Mouse (Mus musculus) hindbrain, embryonic 15.5 days (tissue): ENCODE results near the gene Dst. TPM values are rescaled to one million over a fixed set of nuclear protein-coding genes. Genes with fewer than 3 reads are reported as not detected.

Experiments used
- ATAC-seq: fragments of 200-750 bp; cut with Nextera tagmentation; 2 replicates; pipeline ENCODE4 v1.8.0; 2017; ENCODE audit warnings: low read depth, moderate number of reproducible peaks, moderate TSS enrichment; ENCODE audit not compliant: low FRiP score
- H3K27ac ChIP-seq: fragments of 300-500 bp; sonication (generic); replicated peaks from 2 replicates; pipeline ENCODE4 v1.5.1; 2015; ENCODE audit warnings: mild to moderate bottlenecking, inconsistent platforms
- H3K27me3 ChIP-seq: fragments of 300-500 bp; sonication (generic); 2 replicates; pipeline ENCODE4 v1.6.1; 2015; ENCODE audit warnings: control low read depth, inconsistent platforms
- H3K36me3 ChIP-seq: fragments of 300-500 bp; sonication (generic); 2 replicates; pipeline ENCODE4 v1.6.1; 2015; ENCODE audit warnings: control low read depth, inconsistent platforms
- H3K4me1 ChIP-seq: fragments of 300-500 bp; sonication (generic); replicated peaks from 2 replicates; pipeline ENCODE4 v1.6.1; 2015; ENCODE audit warnings: control low read depth, inconsistent platforms
- H3K4me2 ChIP-seq: fragments of 300-500 bp; sonication (generic); 2 replicates; pipeline ENCODE4 v1.6.1; 2015; ENCODE audit warnings: moderate library complexity, mild to moderate bottlenecking, inconsistent platforms
- H3K4me3 ChIP-seq: fragments of 300-500 bp; sonication (generic); 2 replicates; pipeline ENCODE4 v1.5.1; 2015; ENCODE audit warnings: mild to moderate bottlenecking, inconsistent platforms
- H3K9ac ChIP-seq: fragments of 300-500 bp; sonication (generic); 2 replicates; pipeline ENCODE4 v1.6.1; 2015; ENCODE audit warnings: inconsistent platforms
- H3K9me3 ChIP-seq: fragments of 300-500 bp; sonication (generic); 2 replicates; pipeline ENCODE4 v1.6.1; 2016; ENCODE audit warnings: control low read depth, inconsistent platforms
- WGBS: fragments of 180-500 bp; shearing (Covaris S2); methylation state at CpG from one replicate; pipeline ENCODE4 v1.1.7; 2015; 5-methylcytosine and 5-hydroxymethylcytosine counted together
- polyA plus RNA-seq: library from polyadenylated mRNA; unstranded; fragments of >200 nt; fragmentation: Nextera tagmentation; extraction: Ambion mirVana; gene quantifications from 2 replicates; pipeline ENCODE4 v1.2.1, GENCODE M21; 2015

The Dst gene
- polyA plus RNA-seq, 1 experiment from 2014 or later, result 39.4 TPM

DNA sequence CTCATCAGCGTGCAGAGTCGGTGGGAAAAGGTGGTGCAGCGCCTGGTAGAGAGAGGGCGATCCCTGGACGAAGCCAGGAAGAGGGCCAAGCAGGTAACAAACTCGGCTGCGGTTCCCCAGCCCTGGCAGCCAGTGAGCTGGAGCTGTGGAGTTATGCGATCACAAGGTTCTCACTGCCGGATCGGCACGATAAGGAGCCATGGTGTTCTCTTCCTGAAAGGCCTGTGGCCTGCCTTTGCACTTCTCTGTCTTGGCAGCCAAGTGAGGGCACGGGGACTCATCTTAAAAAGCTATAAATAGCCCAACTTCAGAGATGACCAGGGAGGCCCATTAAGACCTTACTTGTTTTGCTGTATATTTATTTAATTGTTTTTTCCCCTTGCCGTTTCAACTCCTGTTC lies 367.8 kb downstream of the Dst start:
- WGBS, result 95% methylated on average over 13 of the region's 13 CpGs

DNA sequence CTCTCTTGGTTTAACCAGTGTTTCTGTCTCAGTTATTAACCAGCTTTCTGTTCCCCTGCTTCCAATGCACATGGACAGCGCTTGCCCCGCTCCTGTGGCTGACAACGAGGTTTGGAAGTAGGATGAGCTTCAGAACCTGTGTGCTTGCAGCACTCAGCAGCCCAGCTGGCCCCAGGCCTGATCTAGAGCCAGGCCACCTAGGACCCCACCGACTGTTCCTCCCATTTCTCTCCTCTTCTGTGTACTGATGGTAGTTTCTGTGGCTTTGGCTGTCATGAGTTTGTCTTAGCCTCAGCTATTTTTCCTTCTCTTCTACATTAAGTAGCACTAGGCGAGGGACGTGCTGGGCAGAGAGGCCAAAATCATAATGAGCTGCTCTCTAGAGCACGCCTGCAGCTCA lies 368.7 kb downstream of the Dst start:
- Histone ChIP-seq H3K4me2 (no peak overlapping the region), H3K27me3 (no peaks in the 10 kb centered on the region), H3K9me3 (no peaks in the 10 kb centered on the region), H3K4me1 (no peaks in the 10 kb centered on the region), H3K9ac (no peak overlapping the region), H3K36me3 (peaks cover 67% of the 10 kb centered on the region), H3K4me3 (no peak overlapping the region), H3K27ac (no peak overlapping the region)
- 92% methylated on average over 7 of the region's 7 CpGs for WGBS
- ATAC-seq, result no peak

More for the DNA sequence above, 367.8 kb downstream of the Dst start:
- H3K4me3 ChIP-seq, result no peak overlapping the region
- H3K27ac ChIP-seq, result no peak overlapping the region
- peaks cover 74% of the 10 kb centered on the region for H3K36me3 ChIP-seq
- H3K9ac ChIP-seq, result no peak overlapping the region
- H3K9me3 ChIP-seq, result no peaks in the 10 kb centered on the region
- no peaks in the 10 kb centered on the region for H3K27me3 ChIP-seq
- ATAC-seq, result no peak
- H3K4me1 ChIP-seq, result no peaks in the 10 kb centered on the region
- no peak overlapping the region for H3K4me2 ChIP-seq

DNA sequence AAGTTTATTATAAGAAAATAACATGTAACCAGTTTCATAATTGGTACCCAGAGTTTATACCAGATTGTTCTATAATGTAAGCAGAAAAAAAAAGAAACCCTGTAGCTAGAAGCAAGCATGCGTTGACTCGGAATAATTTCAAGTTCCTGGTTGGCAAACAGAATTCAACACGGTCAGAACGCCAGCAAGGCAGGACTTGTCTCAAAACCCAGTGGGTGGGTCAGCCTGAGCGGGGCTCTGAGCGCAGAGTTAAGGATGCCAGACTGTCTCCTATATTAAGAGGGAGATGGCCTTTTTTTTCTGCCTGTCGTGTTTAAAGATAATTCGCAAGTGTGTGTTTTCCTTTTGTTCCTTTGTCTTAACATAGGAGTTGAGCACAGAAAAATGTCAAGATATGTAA lies 369.2 kb downstream of the Dst start:
- no peak overlapping the region for H3K4me2 ChIP-seq
- no peak overlapping the region for H3K4me3 ChIP-seq
- H3K27me3 ChIP-seq, result no peaks in the 10 kb centered on the region
- peaks cover 65% of the 10 kb centered on the region for H3K36me3 ChIP-seq
- H3K27ac ChIP-seq, result no peak overlapping the region
- ATAC-seq, result no peak
- WGBS, result 80% methylated on average over 8 of the region's 8 CpGs
- no peak overlapping the region for H3K9ac ChIP-seq
- no peaks in the 10 kb centered on the region for H3K4me1 ChIP-seq
- H3K9me3 ChIP-seq, result no peaks in the 10 kb centered on the region

DNA sequence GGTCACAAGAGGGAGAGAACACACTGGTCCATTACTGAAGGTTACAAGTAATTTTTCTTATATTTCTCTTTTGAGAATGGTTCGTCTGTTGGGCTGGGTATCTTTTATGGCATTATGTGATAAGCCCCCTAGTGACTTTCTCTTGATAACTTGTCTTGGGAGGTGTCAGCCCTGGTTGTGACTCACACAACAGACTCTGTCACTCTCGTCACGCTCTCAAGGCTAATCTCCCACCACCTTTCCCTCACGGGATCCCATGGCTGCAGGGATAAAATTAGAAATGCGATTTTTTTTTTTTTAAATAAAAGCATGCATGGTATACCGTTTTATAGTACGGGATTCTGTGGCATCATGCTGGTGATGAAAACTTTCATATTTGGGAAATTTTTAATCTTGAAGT lies 375.5 kb downstream of the Dst start:
- WGBS, result 73% methylated on average over 7 of the region's 7 CpGs
- Histone ChIP-seq H3K4me3 (no peak overlapping the region), H3K9me3 (no peaks in the 10 kb centered on the region), H3K27me3 (no peaks in the 10 kb centered on the region), H3K36me3 (peaks cover 62% of the 10 kb centered on the region), H3K4me2 (no peak overlapping the region), H3K27ac (no peak overlapping the region), H3K9ac (no peak overlapping the region), H3K4me1 (no peaks in the 10 kb centered on the region)
- no peak for ATAC-seq

DNA sequence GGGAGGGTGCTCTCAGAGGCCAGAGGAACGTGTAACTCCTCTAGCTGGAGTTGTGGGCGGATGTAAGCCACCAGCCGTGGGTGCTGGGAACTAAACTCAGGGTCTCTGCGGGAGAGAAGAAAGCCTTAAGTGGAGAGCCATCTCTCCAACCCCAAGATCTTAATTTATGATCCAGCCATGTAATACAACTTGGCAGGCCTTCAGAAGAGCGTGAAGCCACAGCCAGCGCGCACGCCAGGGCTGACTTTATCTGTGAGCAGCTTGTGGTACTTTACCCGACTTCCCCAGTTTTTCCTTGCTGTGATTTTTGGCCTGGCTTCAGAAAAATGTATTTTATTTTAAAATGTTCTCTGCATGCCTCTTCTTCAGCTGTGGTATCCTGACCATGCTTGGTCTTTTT lies 377.0 kb downstream of the Dst start:
- H3K36me3 ChIP-seq, result peaks cover 70% of the 10 kb centered on the region
- 89% methylated on average over 9 of the region's 9 CpGs for WGBS

DNA sequence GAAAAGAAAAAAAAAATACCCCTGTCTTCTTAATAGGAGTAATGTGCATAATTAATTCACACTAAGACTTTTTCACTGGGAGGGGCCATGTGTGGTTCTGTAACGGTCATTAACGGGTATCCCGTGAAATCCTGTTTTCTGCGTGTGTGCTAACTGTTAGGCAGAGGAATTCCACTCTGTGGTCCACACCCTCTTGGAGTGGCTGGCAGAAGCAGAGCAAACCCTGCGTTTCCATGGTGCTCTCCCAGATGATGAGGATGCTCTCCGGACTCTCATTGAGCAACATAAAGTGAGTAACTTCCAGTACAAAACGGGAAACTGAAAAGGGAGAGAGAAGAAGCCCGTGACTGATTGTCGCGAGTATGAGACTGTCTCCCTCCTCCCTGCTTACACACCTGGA lies 379.7 kb downstream of the Dst start:
- H3K27ac ChIP-seq, result no peak overlapping the region
- H3K4me1 ChIP-seq, result no peaks in the 10 kb centered on the region
- H3K4me2 ChIP-seq, result no peak overlapping the region

More for the DNA sequence above, 377.0 kb downstream of the Dst start:
- Histone ChIP-seq H3K9ac (no peak overlapping the region), H3K9me3 (no peaks in the 10 kb centered on the region), H3K4me1 (no peaks in the 10 kb centered on the region), H3K27me3 (no peaks in the 10 kb centered on the region), H3K4me3 (no peak overlapping the region), H3K4me2 (no peak overlapping the region), H3K27ac (no peak overlapping the region)
- no peak for ATAC-seq

DNA sequence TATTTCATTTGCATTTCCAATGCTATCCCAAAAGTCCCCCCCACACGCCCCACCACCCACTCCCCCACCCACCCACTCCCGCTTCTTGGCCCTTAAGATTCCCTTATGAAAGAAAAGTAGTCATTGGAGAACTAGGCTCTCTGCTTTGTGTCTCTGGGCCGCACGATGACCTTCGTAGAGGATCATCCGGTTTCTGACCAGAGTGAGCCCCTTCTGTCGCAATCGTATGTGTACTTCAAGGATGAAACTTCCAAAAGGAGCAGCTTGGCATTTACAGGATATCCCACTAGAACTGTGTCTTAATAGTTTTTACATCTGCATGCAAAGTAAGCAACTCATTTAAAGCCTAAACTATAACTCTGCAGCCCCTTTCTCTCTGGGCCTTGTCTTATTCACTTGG lies 380.2 kb downstream of the Dst start:
- H3K9me3 ChIP-seq, result no peaks in the 10 kb centered on the region
- H3K4me3 ChIP-seq, result no peak overlapping the region
- no peaks in the 10 kb centered on the region for H3K4me1 ChIP-seq
- H3K4me2 ChIP-seq, result no peak overlapping the region
- no peak overlapping the region for H3K9ac ChIP-seq
- peaks cover 77% of the 10 kb centered on the region for H3K36me3 ChIP-seq
- no peak for ATAC-seq
- 94% methylated on average over 8 of the region's 8 CpGs for WGBS
- H3K27ac ChIP-seq, result no peak overlapping the region
- H3K27me3 ChIP-seq, result no peaks in the 10 kb centered on the region

More for the DNA sequence above, 379.7 kb downstream of the Dst start:
- Histone ChIP-seq H3K27me3 (no peaks in the 10 kb centered on the region), H3K9me3 (no peaks in the 10 kb centered on the region), H3K9ac (no peak overlapping the region), H3K36me3 (peaks cover 74% of the 10 kb centered on the region), H3K4me3 (no peak overlapping the region)
- ATAC-seq, result no peak
- 74% methylated on average over 10 of the region's 10 CpGs for WGBS

DNA sequence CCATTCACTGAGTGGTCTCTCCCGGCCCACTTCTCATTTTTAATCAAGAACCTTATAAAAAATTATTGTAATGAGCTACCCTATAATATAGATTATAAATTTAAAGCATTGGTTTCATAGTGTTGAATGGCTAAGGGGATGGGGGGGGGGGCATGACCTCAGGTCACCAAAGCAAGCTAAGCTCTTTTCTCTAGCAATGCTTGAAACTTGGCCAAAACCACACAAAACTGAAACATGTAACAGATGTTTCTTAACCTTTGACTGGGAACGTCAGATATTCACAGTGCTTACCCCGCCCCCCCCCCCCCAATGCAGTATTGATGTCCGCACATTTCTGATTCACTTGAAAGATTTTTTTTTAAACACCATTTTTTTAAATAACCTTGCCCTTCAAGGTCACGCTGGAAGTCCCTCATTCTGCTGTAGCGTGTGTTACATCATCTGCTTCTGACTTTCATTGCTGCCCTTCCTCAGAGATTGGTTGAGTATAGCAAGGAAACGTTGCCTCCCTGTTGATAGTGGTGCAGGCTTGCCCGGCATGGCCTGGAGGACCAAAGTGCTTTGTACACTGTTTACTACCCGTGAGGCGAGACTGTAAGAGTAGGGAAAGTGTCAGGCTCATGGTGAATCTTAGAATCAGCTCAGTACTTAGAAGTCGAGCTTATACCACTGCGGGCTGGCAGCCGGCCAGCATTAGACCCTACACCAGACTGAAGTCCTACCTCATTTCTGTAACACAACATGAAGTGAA lies 380.9 kb downstream of the Dst start:
- Histone ChIP-seq H3K4me1 (no peaks in the 10 kb centered on the region), H3K4me3 (no peak overlapping the region), H3K27me3 (no peaks in the 10 kb centered on the region), H3K27ac (no peak overlapping the region), H3K36me3 (peaks cover 84% of the 10 kb centered on the region), H3K4me2 (no peak overlapping the region), H3K9me3 (no peaks in the 10 kb centered on the region), H3K9ac (no peak overlapping the region)
- 84% methylated on average over 13 of the region's 13 CpGs for WGBS
- no peak for ATAC-seq

DNA sequence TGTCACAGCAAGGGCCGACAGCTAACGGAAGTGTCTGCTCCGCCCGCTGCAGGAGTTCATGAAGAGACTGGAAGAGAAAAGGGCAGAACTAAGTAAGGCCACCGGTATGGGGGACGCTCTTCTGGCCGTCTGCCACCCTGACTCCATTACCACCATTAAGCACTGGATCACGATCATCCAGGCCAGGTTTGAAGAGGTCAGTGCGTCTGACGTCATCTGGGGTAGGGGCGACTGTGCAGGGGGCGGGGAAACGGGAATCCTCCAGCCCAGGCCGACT lies 381.4 kb downstream of the Dst start:
- no peak overlapping the region for H3K9ac ChIP-seq
- no peaks in the 10 kb centered on the region for H3K4me1 ChIP-seq
- 81% methylated on average over 14 of the region's 14 CpGs for WGBS
- no peak overlapping the region for H3K4me3 ChIP-seq
- no peak overlapping the region for H3K27ac ChIP-seq
- H3K27me3 ChIP-seq, result no peaks in the 10 kb centered on the region
- no peaks in the 10 kb centered on the region for H3K9me3 ChIP-seq
- no peak overlapping the region for H3K4me2 ChIP-seq
- no peak for ATAC-seq
- H3K36me3 ChIP-seq, result peaks cover 84% of the 10 kb centered on the region

DNA sequence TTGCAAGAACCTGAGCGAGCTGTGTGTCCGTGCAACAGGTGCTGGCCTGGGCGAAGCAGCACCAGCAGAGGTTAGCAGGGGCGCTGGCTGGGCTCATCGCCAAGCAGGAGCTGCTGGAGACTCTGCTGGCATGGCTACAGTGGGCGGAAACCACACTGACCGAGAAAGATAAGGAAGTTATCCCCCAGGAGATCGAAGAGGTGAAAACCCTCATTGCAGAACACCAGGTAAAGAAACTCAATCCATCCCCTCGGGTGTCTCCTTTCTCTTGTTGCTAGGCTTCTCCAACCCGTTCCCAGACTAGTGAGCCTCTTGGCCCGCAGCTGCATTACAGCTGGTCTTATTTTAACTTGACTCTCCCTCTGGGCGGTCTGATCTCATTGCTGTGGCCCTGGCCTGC lies 382.3 kb downstream of the Dst start:
- no peak overlapping the region for H3K9ac ChIP-seq
- ATAC-seq, result no peak
- H3K9me3 ChIP-seq, result no peaks in the 10 kb centered on the region
- H3K4me2 ChIP-seq, result no peak overlapping the region
- no peak overlapping the region for H3K27ac ChIP-seq
- 93% methylated on average over 12 of the region's 12 CpGs for WGBS
- no peak overlapping the region for H3K4me3 ChIP-seq
- H3K36me3 ChIP-seq, result peaks cover 85% of the 10 kb centered on the region
- H3K27me3 ChIP-seq, result no peaks in the 10 kb centered on the region
- no peaks in the 10 kb centered on the region for H3K4me1 ChIP-seq

DNA sequence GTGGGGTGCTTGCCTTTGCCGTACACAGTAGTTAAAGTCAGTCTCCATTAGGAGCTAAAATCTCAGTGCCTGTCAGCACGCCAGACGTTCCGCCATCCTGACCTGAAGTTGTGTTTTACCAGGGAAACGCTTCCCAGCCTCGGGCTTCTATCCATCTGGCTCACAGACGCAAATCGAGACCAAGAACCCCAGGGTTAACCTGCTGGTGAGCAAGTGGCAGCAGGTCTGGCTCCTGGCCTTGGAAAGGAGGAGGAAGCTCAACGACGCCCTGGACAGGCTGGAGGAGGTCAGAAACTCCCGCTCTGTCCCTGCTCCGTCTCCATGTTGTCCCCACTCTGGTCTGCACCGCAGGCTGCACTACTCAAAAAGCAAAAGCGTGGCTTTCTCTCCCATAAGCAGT lies 385.2 kb downstream of the Dst start:
- 89% methylated on average over 14 of the region's 14 CpGs for WGBS
- Histone ChIP-seq H3K4me1 (no peaks in the 10 kb centered on the region), H3K36me3 (peaks cover 77% of the 10 kb centered on the region), H3K9ac (no peak overlapping the region), H3K27ac (no peak overlapping the region), H3K9me3 (no peaks in the 10 kb centered on the region), H3K4me2 (no peak overlapping the region), H3K4me3 (no peak overlapping the region), H3K27me3 (no peaks in the 10 kb centered on the region)
- ATAC-seq, result no peak

DNA sequence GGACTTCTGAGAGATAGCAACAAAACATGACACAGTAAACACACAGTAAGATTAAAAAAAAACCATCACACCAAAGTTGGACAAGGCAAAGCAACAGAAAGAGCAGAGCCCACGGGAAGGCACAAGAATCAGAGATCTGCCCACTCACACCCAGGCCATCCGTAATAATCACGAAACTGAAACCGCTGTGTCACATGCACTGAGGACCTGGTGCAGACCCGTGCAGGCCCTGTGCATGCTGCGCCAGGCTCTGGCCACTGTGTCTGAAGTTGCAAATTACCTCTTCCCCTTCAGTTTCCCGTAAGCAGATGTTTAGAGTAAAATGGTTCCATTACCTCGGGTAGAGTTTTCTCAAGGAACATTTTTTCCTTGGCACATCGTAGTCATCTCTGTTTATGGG lies 389.6 kb downstream of the Dst start:
- Histone ChIP-seq H3K36me3 (peaks cover 62% of the 10 kb centered on the region), H3K4me1 (peaks cover 12% of the 10 kb centered on the region), H3K9ac (no peak overlapping the region), H3K27ac (no peak overlapping the region), H3K27me3 (no peaks in the 10 kb centered on the region), H3K9me3 (no peaks in the 10 kb centered on the region), H3K4me2 (no peak overlapping the region), H3K4me3 (no peak overlapping the region)
- ATAC-seq, result no peak
- 86% methylated on average over 9 of the region's 9 CpGs for WGBS

DNA sequence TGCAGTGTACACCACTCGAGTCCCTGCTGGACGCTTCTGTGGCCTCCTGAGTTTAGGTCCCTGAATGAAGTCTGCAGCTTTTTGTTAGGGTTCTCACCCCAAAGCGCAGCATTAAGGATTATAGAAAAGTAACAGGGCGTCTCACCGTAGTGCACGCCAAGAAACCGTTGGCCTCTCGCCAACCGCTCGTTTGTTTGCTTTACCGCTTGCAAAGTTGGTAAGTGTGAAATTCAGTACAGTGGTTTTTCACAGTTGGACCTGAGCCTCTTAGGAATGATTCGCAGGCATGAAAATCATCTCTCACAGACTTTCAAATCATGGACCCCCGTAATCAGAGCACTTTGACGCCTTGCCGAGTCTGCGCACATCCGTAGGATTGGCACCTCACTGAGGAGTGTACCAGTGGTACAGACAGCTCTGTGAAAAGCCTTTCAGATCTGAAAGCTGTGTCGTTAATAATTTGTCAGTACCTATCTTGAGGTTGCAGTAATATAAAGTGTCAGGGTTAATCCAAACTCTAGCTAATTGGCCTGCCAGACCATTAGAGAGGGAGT lies 390.7 kb downstream of the Dst start:
- Histone ChIP-seq H3K4me3 (no peak overlapping the region), H3K27ac (no peak overlapping the region), H3K4me2 (no peak overlapping the region), H3K9ac (no peak overlapping the region), H3K36me3 (peaks cover 55% of the 10 kb centered on the region), H3K9me3 (no peaks in the 10 kb centered on the region), H3K4me1 (peaks cover 12% of the 10 kb centered on the region), H3K27me3 (no peaks in the 10 kb centered on the region)
- WGBS, result 55% methylated on average over 18 of the region's 18 CpGs
- ATAC-seq, result no peak
